Mouse (Mus musculus) stomach, postnatal 0 days (tissue): ENCODE data around the gene Olfr1396.

Experiments
- CTCF ChIP-seq: IDR thresholded peaks from 2 replicates; pipeline ENCODE4 v1.5.1; 2016; ENCODE audit warnings: antibody characterized with exemption, low read depth, mild to moderate bottlenecking, moderate library complexity
- EP300 ChIP-seq: optimal IDR thresholded peaks from 2 replicates; pipeline ENCODE3; 2016; ENCODE audit warnings: antibody characterized with exemption

DNA sequence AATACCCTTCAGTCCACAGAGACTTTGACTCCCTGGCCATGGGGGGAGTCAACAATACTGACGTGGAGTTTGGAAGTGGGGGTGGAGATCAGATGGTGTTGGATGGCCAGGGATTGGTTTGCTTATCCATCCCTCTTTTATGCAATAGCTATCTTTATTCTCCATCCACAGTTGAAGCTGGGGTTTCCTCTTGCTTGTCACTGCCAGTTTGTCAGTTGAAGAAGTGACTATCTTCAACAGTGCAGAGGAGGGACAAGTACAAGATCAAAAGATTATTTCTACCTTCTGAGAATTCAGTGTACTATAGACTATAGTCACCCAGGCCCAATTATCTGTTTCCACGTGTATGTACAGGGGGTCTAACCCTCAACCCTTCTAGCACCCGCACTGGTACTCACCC is 30.9 kb downstream of the Olfr1396 start:
- no peak for TF ChIP-seq CTCF
- TF ChIP-seq EP300, result no peak
